Mouse (Mus musculus): ENCODE measurements around the gene Ccnjl.

DNA sequence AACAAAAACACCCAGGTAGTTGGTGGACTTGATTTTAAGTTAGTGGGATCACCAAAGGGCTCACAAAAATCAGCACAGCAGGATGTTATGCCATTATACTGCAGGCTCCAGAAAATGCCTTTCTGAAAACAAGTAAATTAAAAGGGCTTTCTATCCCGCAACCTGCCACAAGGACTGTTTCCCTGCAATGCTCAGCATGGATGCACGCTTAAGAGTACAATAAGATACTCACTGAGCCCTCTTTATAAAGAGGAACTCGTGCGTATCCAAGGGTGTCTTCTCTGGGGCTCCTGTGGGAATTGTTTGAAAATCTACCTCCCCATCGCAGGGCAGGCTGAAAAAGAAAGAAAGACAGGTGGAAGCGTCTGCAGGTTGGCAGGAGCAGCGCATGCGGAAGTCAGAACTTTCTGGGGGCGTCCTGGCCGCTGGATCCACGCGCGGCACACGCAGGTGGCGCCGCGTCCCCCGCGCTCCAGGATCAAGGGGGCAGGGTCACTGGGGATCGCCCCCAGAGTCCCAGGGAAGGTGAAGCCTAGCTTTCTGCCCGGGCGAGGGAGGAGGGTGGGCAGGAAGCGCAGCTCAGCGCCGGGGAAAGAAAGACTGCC is 404 bp upstream of the Ccnjl start:
- TF ChIP-seq POLR2A (IDR thresholded peaks at IDR 0.05; ENCODE audit: low read depth, low read length) (no peak), CTCF (IDR thresholded peaks at IDR 0.05; ENCODE audit: extremely low read depth, insufficient read length, insufficient replicate concordance, low read depth, low read length) (no peak)
